Mouse (Mus musculus) embryo, embryonic 9.5 days (tissue): ENCODE results near the gene Mindy1.
"Not testable (repeated sequence)": the region's sequence is repeated elsewhere in the genome, so short reads cannot be mapped to it uniquely, and the experiment has no call there.

ENCODE experiments used
- DNase-seq: peaks from one replicate; pipeline ENCODE4 v3.0.0-alpha.2; 2017; ENCODE audit errors: extremely low spot score

Mindy1 gene

DNA sequence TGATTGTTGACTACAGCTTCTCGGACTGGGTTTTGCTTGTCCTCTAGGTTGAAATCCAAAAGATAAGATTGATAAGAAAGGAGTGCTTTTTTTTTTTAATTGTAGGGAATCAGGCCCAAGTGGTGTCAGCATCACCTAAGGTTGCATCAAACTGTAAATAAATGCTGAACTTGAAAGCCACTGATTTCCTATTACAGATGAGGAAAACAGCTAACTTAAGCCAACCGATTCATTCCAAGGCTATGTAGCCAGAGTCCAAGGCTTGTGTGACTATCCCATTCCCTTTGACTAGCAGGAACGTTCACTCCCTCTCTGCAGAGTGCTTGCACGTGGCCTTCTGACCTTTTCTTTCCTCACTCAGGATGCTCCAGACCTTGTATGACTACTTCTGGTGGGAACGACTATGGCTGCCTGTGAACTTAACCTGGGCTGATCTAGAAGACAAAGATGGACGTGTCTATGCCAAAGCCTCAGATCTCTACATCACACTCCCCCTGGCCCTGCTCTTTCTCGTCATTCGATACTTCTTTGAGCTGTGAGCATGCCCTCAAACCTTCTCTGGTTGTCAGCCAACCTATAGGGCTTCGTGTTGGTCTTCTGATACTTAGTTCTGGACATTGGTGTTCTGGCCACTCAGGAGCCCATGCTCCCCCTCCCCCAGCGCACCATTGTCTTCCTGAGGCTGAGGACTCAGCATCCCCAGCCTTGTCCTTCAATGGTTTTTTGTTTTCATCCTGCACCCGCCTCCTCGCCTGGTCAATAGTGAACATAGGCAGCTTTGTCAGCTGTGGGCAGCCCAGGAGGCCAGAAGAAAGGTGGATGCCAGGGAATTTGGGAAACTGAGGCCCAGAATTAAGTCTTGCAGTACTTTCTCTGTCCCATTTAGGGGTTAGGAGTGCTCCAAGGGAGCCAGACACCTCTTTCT, 38.8 kb downstream of the Mindy1 start:
- no peak for DNase-seq

DNA sequence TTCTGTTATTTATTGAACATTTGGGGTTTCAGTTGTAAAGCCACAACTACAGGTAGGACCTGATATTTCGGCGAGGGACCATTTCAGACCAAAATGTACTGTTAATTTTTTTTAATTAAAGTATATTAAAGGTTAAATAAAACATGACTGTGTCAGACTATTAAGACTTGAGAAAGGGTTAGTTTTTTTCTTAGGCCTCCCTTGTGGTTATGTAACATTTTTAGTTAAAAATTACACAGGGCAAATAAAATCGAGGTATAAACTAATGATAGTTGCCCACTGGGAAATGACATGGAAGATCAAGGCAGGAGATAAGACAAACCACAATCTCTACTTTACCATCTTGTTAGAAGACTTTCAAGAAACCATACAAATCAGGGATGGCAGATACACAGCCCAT, 42.3 kb downstream of the Mindy1 start:
- no peak for DNase-seq

DNA sequence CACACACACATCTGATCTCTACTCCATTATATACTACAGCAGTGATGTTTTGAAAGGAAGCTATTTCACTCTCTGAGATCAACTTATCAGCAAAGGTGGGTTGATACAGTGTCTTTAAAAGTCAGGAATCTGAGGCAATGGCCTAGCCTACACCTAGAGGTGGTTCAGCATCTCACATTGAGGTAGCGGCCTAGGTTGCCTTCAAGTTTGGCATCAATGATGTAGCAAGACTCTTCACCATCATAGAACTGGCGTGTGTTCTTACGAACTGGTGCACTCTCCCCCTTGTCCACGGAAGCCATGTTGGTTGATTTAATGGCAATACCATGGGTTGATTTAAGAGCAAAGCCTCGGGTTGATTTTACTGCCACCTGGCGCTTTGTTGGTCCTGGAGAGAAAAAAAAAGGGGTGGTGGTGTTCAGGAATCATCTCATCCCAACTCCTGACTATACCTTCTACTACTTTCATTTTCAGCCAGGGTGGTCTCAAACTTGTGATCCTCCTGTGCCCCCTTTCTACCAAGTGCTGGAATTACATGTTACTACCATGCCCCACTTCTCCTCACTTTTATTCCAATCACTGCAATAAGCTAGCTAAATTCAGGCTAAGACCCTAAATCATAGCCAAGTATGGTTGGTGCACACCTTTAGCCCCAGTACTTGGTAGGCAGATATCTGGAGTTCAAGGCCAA, 43.5 kb downstream of the Mindy1 start:
- DNase-seq = no peak

DNA sequence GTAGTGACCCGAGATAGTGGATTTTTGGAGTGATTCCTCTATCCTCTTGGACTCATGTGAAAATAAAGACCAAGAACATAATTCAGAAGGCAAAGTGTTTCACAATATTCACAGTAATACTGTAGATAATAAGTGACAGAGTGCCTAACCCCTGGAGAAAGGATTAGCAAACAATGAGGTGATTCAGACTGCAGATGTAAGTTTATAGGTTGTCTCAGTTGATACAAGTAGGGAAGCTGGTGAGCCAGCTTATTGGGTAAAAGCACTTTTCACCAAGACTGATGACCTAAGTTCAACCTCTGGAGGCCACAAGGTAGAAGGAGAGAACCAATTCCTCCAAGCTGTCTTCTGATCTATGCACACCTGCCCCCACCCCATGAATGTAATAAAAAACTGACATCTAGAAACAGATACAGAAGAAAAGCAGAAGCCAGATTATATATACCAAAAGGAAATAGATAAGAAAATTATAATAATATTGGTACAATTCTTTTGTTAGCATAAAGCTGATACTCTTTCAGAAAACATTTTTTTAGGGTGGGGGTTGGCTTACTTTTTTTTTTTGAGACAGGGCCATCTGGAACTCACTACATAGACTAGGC, 47.8 kb downstream of the Mindy1 start:
- DNase-seq = no peak

GRCm38 (mm10) chr3:95331528-95331927, 50.4 kb downstream of the Mindy1 start:
- DNase-seq = no peak

GRCm38 (mm10) chr3:95337345-95337744, 56.2 kb downstream of the Mindy1 start:
- DNase-seq = no peak

- no peak for DNase-seq
These were observed 57.1 kb downstream of the Mindy1 start for GRCm38 (mm10) chr3:95338251-95338650.

DNA sequence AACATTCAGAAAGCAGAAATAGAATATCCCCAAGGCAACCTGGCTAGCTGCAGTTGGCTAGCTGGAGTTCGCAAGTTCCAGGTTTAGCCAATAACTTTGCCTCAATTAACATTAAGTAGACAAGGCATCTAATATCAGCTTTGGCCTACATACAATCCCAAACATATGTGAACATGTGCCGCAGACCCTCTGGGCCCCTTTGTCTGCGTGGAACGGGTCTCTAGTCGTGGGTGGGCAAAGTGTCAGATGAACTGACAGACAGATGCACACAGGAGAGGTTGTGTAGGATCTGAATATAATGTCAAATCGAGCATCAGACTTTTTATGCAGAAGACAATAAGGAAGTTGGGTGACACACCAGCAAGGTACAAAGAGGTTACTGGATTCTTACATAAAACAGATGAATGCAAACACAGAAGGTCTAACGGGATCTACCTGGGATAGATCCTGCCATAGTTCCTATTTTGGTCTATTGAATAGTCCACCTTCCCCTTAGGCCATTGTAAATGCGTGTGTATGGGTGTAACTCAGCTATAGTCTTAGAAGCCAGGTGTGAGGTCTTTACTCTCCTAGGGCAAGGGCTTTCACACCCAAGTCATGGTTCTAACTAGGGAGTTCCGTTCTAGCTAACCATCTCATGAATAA, 62.3 kb downstream of the Mindy1 start:
- DNase-seq = not testable (repeated sequence)
